Mouse (Mus musculus) spleen, adult 2 months (tissue): ENCODE results near the gene Son. TPM values are rescaled to one million over a fixed set of nuclear protein-coding genes. Genes with fewer than 3 reads are reported as not detected.

ENCODE experiments used
- DNase-seq, 2 experiments: peaks; one replicate each; pipeline versions ENCODE4 v3.0.0 to v3.0.0-alpha.2; 2012 to 2021; ENCODE audit warnings: low spot score in 2 of 2, low read depth in 1 of 2
- H3K27ac ChIP-seq: fragments of 200-500 bp; 2 replicates; pipeline ENCODE4 v1.5.1; 2012; ENCODE audit warnings: low read length, inconsistent platforms; ENCODE audit not compliant: insufficient read depth
- H3K27me3 ChIP-seq: fragments of 200-500 bp; 2 replicates; pipeline ENCODE4 v1.6.1; 2012; ENCODE audit warnings: mild to moderate bottlenecking, moderate library complexity, low read length, inconsistent platforms; ENCODE audit not compliant: control insufficient read depth, insufficient read depth
- H3K36me3 ChIP-seq: fragments of 200-500 bp; 2 replicates; pipeline ENCODE4 v1.6.1; 2012; ENCODE audit warnings: mild to moderate bottlenecking, low read length, inconsistent platforms; ENCODE audit not compliant: control insufficient read depth, insufficient read depth
- H3K4me1 ChIP-seq: fragments of 200-500 bp; 2 replicates; pipeline ENCODE4 v1.6.1; 2011; ENCODE audit warnings: inconsistent platforms; ENCODE audit not compliant: control insufficient read depth, insufficient read depth, insufficient read length
- H3K4me3 ChIP-seq: fragments of 200-500 bp; 2 replicates; pipeline ENCODE4 v1.5.1; 2011; ENCODE audit warnings: mild to moderate bottlenecking, inconsistent platforms; ENCODE audit not compliant: insufficient read depth, insufficient read length; ENCODE audit errors: extremely low read depth
- CTCF ChIP-seq: fragments of 200-500 bp; IDR thresholded peaks from 2 replicates; pipeline ENCODE4 v1.5.1; 2011; ENCODE audit warnings: mild to moderate bottlenecking, inconsistent platforms; ENCODE audit not compliant: insufficient read depth, insufficient read length, insufficient replicate concordance; ENCODE audit errors: extremely low read depth
- POLR2A ChIP-seq: fragments of 200-500 bp; IDR thresholded peaks from 2 replicates; pipeline ENCODE4 v1.6.1; 2011; ENCODE audit warnings: low read depth, low read length, inconsistent platforms
- WGBS: fragments of 180-500 bp; shearing (Covaris S2); methylation state at CpG from one replicate; pipeline ENCODE4 v1.1.7; 2018; 5-methylcytosine and 5-hydroxymethylcytosine counted together
- polyA plus RNA-seq: library from polyadenylated mRNA; depleted of rRNA; stranded (reverse); fragments of >200 nt; gene quantifications from 2 replicates; pipeline ENCODE4 v1.2.3, GENCODE M21; 2012

Gene Son
- polyA plus RNA-seq, 1 experiment = 107 TPM

- WGBS = 2% methylated on average over 11 of the region's 11 CpGs
- no peak for TF ChIP-seq POLR2A
- no peak; the same call in 1 of the 2 replicates for TF ChIP-seq CTCF
- H3K36me3 ChIP-seq = peaks cover 10% of the 10 kb centered on the region
Observed at GRCm38 (mm10) chr16:91645995-91646602, 1.2 kb upstream of the Son start.

GRCm38 (mm10) chr16:91646681-91647419 is 456 bp upstream of the Son start, which contains the start of gene Gart:
Gart (minus strand) TSS chr16:91646952.
- TF ChIP-seq POLR2A (peak; percentile 98), CTCF (no peak)

More at GRCm38 (mm10) chr16:91645995-91646602, 1.2 kb upstream of the Son start:
- H3K4me1 ChIP-seq = peaks cover 6% of the 10 kb centered on the region
- peak overlapping the region; percentile 98 for H3K4me3 ChIP-seq
- H3K27ac ChIP-seq = peak overlapping the region; percentile 100; the same call in 1 of the 2 replicates
- H3K27me3 ChIP-seq = no peaks in the 10 kb centered on the region
- DNase-seq = peak in 1 of 2 experiments; percentile 58

GRCm38 (mm10) chr16:91648220-91648550 is 879 bp downstream of the Son start:
- TF ChIP-seq POLR2A (no peak), CTCF (no peak)
- DNase-seq = peak in 1 of 2 experiments; percentile 76
- peak overlapping the region; percentile 98 for H3K27ac ChIP-seq
- peak overlapping the region; percentile 93 for H3K4me3 ChIP-seq
- H3K27me3 ChIP-seq = no peaks in the 10 kb centered on the region
- peaks cover 10% of the 10 kb centered on the region for H3K36me3 ChIP-seq
- WGBS = 2% methylated on average over 24 of the region's 25 CpGs
- H3K4me1 ChIP-seq = peaks cover 6% of the 10 kb centered on the region

More at GRCm38 (mm10) chr16:91646681-91647419, 456 bp upstream of the Son start, which contains the start of gene Gart:
- Histone ChIP-seq H3K27ac (peak within 1 kb of the TSS; percentile 100), H3K36me3 (peaks cover 8% of the 10 kb centered on the region), H3K4me1 (peaks cover 6% of the 10 kb centered on the region), H3K4me3 (peak within 1 kb of the TSS; percentile 98), H3K27me3 (no peaks in the 10 kb centered on the region)
- peak; percentile 78 to 94 for DNase-seq
- WGBS = under 1% methylated on average over 59 of the region's 59 CpGs

GRCm38 (mm10) chr16:91649246-91649645 is 1.9 kb downstream of the Son start:
- Histone ChIP-seq H3K4me3 (no peak overlapping the region), H3K27me3 (no peaks in the 10 kb centered on the region), H3K27ac (no peak overlapping the region), H3K4me1 (peaks cover 6% of the 10 kb centered on the region), H3K36me3 (peaks cover 13% of the 10 kb centered on the region)
- 40% methylated on average over 3 of the region's 3 CpGs for WGBS
- TF ChIP-seq CTCF (no peak), POLR2A (no peak)
- DNase-seq = no peak

GRCm38 (mm10) chr16:91649781-91650180 is 2.5 kb downstream of the Son start:
- H3K27ac ChIP-seq = no peak overlapping the region
- H3K27me3 ChIP-seq = no peaks in the 10 kb centered on the region
- no peak for DNase-seq
- H3K4me1 ChIP-seq = peaks cover 6% of the 10 kb centered on the region
- TF ChIP-seq POLR2A (no peak), CTCF (no peak)
- no peak overlapping the region for H3K4me3 ChIP-seq
- peaks cover 15% of the 10 kb centered on the region for H3K36me3 ChIP-seq

GRCm38 (mm10) chr16:91652191-91652590 is 4.9 kb downstream of the Son start:
- H3K36me3 ChIP-seq = peaks cover 38% of the 10 kb centered on the region
- TF ChIP-seq CTCF = no peak
- no peak for TF ChIP-seq POLR2A
- no peak for DNase-seq
- H3K4me1 ChIP-seq = peaks cover 6% of the 10 kb centered on the region
- no peak overlapping the region for H3K27ac ChIP-seq
- WGBS = 92% methylated on average over 3 of the region's 3 CpGs
- no peaks in the 10 kb centered on the region for H3K27me3 ChIP-seq
- H3K4me3 ChIP-seq = no peak overlapping the region
